Mouse (Mus musculus) hindbrain, embryonic 11.5 days (tissue): ENCODE results near the gene 1700012A03Rik. TPM values are rescaled to one million over a fixed set of nuclear protein-coding genes. Genes with fewer than 3 reads are reported as not detected.

Experiments
- ATAC-seq: fragments of 200-750 bp; cut with Nextera tagmentation; 2 replicates; pipeline ENCODE4 v1.8.0; 2017; ENCODE audit warnings: mild to moderate bottlenecking, moderate TSS enrichment, moderate library complexity; ENCODE audit not compliant: low FRiP score
- DNase-seq: peaks from one replicate; pipeline ENCODE4 v3.0.0-alpha.2; 2015; ENCODE audit warnings: low spot score
- H3K27ac ChIP-seq: fragments of 300-500 bp; sonication (generic); 2 replicates; pipeline ENCODE4 v1.5.1; 2014; ENCODE audit warnings: mild to moderate bottlenecking, low read depth, low read length
- H3K27me3 ChIP-seq: fragments of 300-500 bp; sonication (generic); 2 replicates; pipeline ENCODE4 v1.6.1; 2014; ENCODE audit warnings: mild to moderate bottlenecking, low read length, moderate library complexity, mixed read lengths; ENCODE audit not compliant: control insufficient read depth, insufficient read depth
- H3K36me3 ChIP-seq: fragments of 300-500 bp; sonication (generic); 2 replicates; pipeline ENCODE4 v1.6.1; 2014; ENCODE audit warnings: mild to moderate bottlenecking, low read length, moderate library complexity, mixed read lengths; ENCODE audit not compliant: control insufficient read depth, insufficient read depth
- H3K4me1 ChIP-seq: fragments of 300-500 bp; sonication (generic); replicated peaks from 2 replicates; pipeline ENCODE4 v1.6.1; 2014; ENCODE audit warnings: low read length, mixed read lengths; ENCODE audit not compliant: control insufficient read depth, insufficient read depth
- H3K4me2 ChIP-seq: fragments of 300-500 bp; sonication (generic); replicated peaks from 2 replicates; pipeline ENCODE4 v1.6.1; 2014; ENCODE audit warnings: mild to moderate bottlenecking, low read depth, low read length
- H3K4me3 ChIP-seq: fragments of 300-500 bp; sonication (generic); 2 replicates; pipeline ENCODE4 v1.5.1; 2014; ENCODE audit warnings: low read depth, low read length
- H3K9ac ChIP-seq: fragments of 300-500 bp; sonication (generic); 2 replicates; pipeline ENCODE4 v1.6.1; 2014; ENCODE audit warnings: low read depth, low read length
- H3K9me3 ChIP-seq: fragments of 300-500 bp; sonication (generic); 2 replicates; pipeline ENCODE4 v1.6.1; 2016; ENCODE audit warnings: low read length; ENCODE audit not compliant: control insufficient read depth
- WGBS: fragments of 180-500 bp; shearing (Covaris S2); extraction: QIAGEN DNeasy Blood & Tissue Kit; methylation state at CpG from one replicate; pipeline ENCODE4 v1.1.7; 2014; 5-methylcytosine and 5-hydroxymethylcytosine counted together
- polyA plus RNA-seq: library from polyadenylated mRNA; unstranded; fragments of >200 nt; fragmentation: Nextera tagmentation; extraction: Ambion mirVana; gene quantifications from 2 replicates; pipeline ENCODE4 v1.2.1, GENCODE M21; 2014

1700012A03Rik gene
- polyA plus RNA-seq, 1 experiment from 2014 or later: not detected

DNA sequence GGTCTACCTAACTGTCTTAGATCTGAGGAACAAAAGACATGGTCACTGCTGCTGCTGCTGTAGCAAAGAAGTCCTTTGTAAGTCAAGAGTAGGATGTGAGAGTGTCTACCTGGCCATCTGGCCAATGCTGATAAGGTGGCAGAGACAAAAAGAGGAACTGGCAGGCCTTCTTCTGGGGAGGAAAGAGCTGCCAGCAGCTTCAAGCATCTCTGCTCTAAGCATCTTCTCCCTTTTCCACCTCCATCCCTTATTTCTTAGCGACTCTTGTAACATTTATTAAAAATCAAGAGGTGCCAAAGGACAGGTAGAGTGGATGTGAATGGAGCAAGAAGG, 27.5 kb upstream of the 1700012A03Rik start:
- no peak overlapping the region for H3K9ac ChIP-seq
- no peak for DNase-seq
- H3K27me3 ChIP-seq: no peaks in the 10 kb centered on the region
- H3K4me2 ChIP-seq: no peak overlapping the region
- H3K4me1 ChIP-seq: no peaks in the 10 kb centered on the region
- 81% methylated on average over 1 of the region's 1 CpGs for WGBS
- no peak overlapping the region for H3K27ac ChIP-seq
- H3K36me3 ChIP-seq: no peaks in the 10 kb centered on the region
- no peak for ATAC-seq
- H3K9me3 ChIP-seq: no peaks in the 10 kb centered on the region
- H3K4me3 ChIP-seq: no peak overlapping the region

- Histone ChIP-seq H3K4me1 (no peaks in the 10 kb centered on the region), H3K4me2 (no peak overlapping the region), H3K4me3 (no peak overlapping the region), H3K27ac (no peak overlapping the region), H3K9ac (no peak overlapping the region), H3K27me3 (no peaks in the 10 kb centered on the region), H3K9me3 (no peaks in the 10 kb centered on the region), H3K36me3 (no peaks in the 10 kb centered on the region)
- DNase-seq (no peak), ATAC-seq (no peak)
- 90% methylated on average over 3 of the region's 3 CpGs for WGBS
Measured at GRCm38 (mm10) chr6:32028228-32029009, 21.6 kb upstream of the 1700012A03Rik start.

DNA sequence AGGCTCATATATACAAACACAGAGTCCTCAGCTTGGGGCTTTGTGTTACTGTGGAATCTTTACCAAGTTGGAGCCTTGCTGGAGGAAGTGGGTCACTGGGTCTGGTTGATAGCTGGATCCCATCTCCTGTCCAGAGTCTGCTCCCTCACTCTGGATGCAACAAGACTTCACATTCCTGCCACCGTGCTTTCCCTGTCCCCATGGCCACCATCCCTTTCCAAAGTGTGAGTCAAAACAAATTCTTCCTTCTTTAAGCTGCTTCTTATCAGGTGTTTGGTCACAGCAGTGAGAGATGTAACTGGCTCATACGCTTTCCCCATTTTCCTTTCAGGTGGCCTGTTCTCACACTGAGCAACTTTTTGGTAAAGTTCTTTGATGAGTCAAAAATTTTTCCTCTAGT, 15.8 kb upstream of the 1700012A03Rik start:
- ATAC-seq: no peak

DNA sequence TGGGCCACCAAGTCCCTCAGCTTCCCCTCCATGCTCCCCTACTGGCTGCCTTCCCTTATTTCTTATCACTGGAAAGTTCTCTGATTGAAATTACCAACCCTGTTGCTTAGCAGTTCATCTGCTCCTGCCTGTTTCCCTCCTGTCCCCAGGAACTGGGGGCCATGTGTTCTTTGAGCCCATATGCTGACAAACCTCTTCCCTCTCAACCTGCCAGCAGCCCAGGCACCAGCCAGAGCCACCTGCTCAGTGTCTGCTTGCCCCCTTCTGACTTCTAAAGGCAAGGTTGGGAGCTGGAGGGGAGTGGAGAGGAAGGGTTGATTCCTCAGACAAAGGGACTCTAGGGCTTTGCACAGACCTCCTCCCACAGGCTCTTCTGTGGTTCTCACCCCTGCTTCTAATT, 4.7 kb upstream of the 1700012A03Rik start:
- Histone ChIP-seq H3K4me1 (no peaks in the 10 kb centered on the region), H3K9ac (no peak overlapping the region), H3K4me2 (no peak overlapping the region), H3K36me3 (no peaks in the 10 kb centered on the region), H3K27ac (no peak overlapping the region), H3K4me3 (no peak overlapping the region), H3K27me3 (no peaks in the 10 kb centered on the region), H3K9me3 (no peaks in the 10 kb centered on the region)
- ATAC-seq (no peak), DNase-seq (no peak)

More for the DNA sequence above, 15.8 kb upstream of the 1700012A03Rik start:
- no peak for DNase-seq
- no peak overlapping the region for H3K4me2 ChIP-seq
- no peak overlapping the region for H3K27ac ChIP-seq
- WGBS: 84% methylated on average over 2 of the region's 2 CpGs
- H3K27me3 ChIP-seq: no peaks in the 10 kb centered on the region
- H3K4me3 ChIP-seq: no peak overlapping the region
- no peak overlapping the region for H3K9ac ChIP-seq
- no peaks in the 10 kb centered on the region for H3K4me1 ChIP-seq
- H3K9me3 ChIP-seq: no peaks in the 10 kb centered on the region
- H3K36me3 ChIP-seq: no peaks in the 10 kb centered on the region

GRCm38 (mm10) chr6:32049256-32049950, 643 bp upstream of the 1700012A03Rik start:
- 68% methylated on average over 4 of the region's 4 CpGs for WGBS
- H3K4me2 ChIP-seq: no peak overlapping the region
- H3K36me3 ChIP-seq: no peaks in the 10 kb centered on the region
- no peak overlapping the region for H3K9ac ChIP-seq
- DNase-seq (no peak), ATAC-seq (no peak)
- no peaks in the 10 kb centered on the region for H3K4me1 ChIP-seq
- H3K4me3 ChIP-seq: no peak overlapping the region
- no peaks in the 10 kb centered on the region for H3K9me3 ChIP-seq
- no peak overlapping the region for H3K27ac ChIP-seq
- H3K27me3 ChIP-seq: no peaks in the 10 kb centered on the region

- no peak overlapping the region for H3K27ac ChIP-seq
- DNase-seq: no peak
- no peak overlapping the region for H3K9ac ChIP-seq
- no peak for ATAC-seq
- H3K4me2 ChIP-seq: no peak overlapping the region
- 81% methylated on average over 6 of the region's 6 CpGs for WGBS
- H3K4me1 ChIP-seq: no peaks in the 10 kb centered on the region
- no peaks in the 10 kb centered on the region for H3K9me3 ChIP-seq
- no peak overlapping the region for H3K4me3 ChIP-seq
- H3K36me3 ChIP-seq: no peaks in the 10 kb centered on the region
- no peaks in the 10 kb centered on the region for H3K27me3 ChIP-seq
Measured at GRCm38 (mm10) chr6:32052135-32052915, 2.3 kb downstream of the 1700012A03Rik start.

DNA sequence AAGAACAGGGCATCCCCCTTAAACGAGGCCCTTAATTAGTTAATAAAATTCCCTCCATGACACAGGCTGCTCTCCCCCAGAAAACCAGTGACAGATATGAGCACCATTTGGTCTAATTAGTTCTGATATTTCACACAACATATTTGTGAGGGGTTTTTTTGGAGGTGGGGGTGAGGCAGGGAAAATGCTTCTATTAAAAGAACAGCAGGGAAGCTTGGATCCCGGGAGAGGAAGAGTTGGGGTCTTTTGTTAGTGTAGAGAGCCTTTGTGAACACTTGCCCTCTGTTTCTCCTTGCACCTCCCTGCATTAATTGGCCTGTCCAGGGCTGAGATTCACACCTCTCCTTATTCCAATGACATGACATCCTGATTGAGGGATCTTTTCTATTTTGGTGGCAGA, 6.5 kb downstream of the 1700012A03Rik start:
- Histone ChIP-seq H3K4me2 (no peak overlapping the region), H3K4me1 (no peaks in the 10 kb centered on the region), H3K27ac (no peak overlapping the region), H3K9ac (no peak overlapping the region), H3K36me3 (no peaks in the 10 kb centered on the region), H3K27me3 (no peaks in the 10 kb centered on the region), H3K4me3 (no peak overlapping the region), H3K9me3 (no peaks in the 10 kb centered on the region)
- 38% methylated on average over 2 of the region's 2 CpGs for WGBS
- no peak for DNase-seq
- no peak for ATAC-seq

DNA sequence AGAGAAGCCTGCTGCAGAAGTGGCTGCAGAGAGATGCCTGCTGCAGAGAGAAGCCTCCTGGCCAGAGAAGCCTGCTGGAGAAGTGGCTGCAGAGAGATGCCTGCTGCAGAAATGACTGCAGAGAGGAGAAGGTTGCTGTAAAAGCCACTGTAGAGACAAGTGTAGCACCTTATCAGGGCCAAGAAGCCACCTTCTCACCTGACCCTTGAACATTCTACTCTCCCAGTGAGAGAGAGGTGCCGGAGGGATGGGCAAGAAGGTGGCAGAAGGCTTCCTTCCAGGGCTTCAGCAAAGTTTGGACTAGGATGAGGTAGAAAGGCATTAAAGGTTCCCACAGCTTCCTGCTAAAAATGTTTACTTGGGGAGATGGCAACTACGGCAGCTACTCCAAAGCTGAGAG, 8.5 kb downstream of the 1700012A03Rik start:
- H3K27ac ChIP-seq: no peak overlapping the region
- H3K9me3 ChIP-seq: no peaks in the 10 kb centered on the region
- WGBS: 91% methylated on average over 2 of the region's 2 CpGs
- no peak overlapping the region for H3K4me3 ChIP-seq
- H3K27me3 ChIP-seq: no peaks in the 10 kb centered on the region
- no peaks in the 10 kb centered on the region for H3K36me3 ChIP-seq
- no peaks in the 10 kb centered on the region for H3K4me1 ChIP-seq
- DNase-seq: no peak
- no peak for ATAC-seq
- H3K9ac ChIP-seq: no peak overlapping the region
- no peak overlapping the region for H3K4me2 ChIP-seq
